Mouse (Mus musculus) liver, adult 2 months (tissue): Measurements from ENCODE around the gene Ccdc153. TPM values are rescaled to one million over a fixed set of nuclear protein-coding genes. Genes with fewer than 3 reads are reported as not detected.
A peak's percentile ranks its signal among the peaks of the same experiment; 100 is the strongest.

ENCODE experiments used
- DNase-seq: peaks from one replicate; pipeline ENCODE4 v3.0.0-alpha.2; 2011; ENCODE audit warnings: low read depth, low spot score; ENCODE audit errors: extremely low read depth
- H3K27ac ChIP-seq: fragments of 200-500 bp; replicated peaks from 2 replicates; pipeline ENCODE4 v1.5.1; 2012; ENCODE audit warnings: low read depth, mild to moderate bottlenecking, control low read depth, inconsistent platforms, low read length; ENCODE audit not compliant: insufficient read depth
- H3K27me3 ChIP-seq: fragments of 200-500 bp; 2 replicates; pipeline ENCODE4 v1.6.1; 2012; ENCODE audit warnings: mild to moderate bottlenecking, moderate library complexity, low read length, inconsistent platforms; ENCODE audit not compliant: control insufficient read depth, insufficient read depth
- H3K36me3 ChIP-seq: fragments of 200-500 bp; 2 replicates; pipeline ENCODE4 v1.6.1; 2012; ENCODE audit warnings: low read length, inconsistent platforms; ENCODE audit not compliant: control insufficient read depth, insufficient read depth
- H3K4me1 ChIP-seq: fragments of 200-500 bp; 2 replicates; pipeline ENCODE4 v1.6.1; 2011; ENCODE audit warnings: low read length; ENCODE audit not compliant: control insufficient read depth, insufficient read depth
- H3K4me3 ChIP-seq: fragments of 200-500 bp; 2 replicates; pipeline ENCODE4 v1.5.1; 2011; ENCODE audit warnings: low read depth, mild to moderate bottlenecking, control low read depth, low read length, moderate library complexity; ENCODE audit not compliant: insufficient read depth
- H3K79me2 ChIP-seq: fragments of 200-500 bp; 2 replicates; pipeline ENCODE4 v1.6.1; 2012; ENCODE audit warnings: inconsistent platforms, mild to moderate bottlenecking, low read length, moderate library complexity; ENCODE audit not compliant: control insufficient read depth, insufficient read depth
- H3K9ac ChIP-seq: fragments of 200-500 bp; 2 replicates; pipeline ENCODE4 v1.6.1; 2012; ENCODE audit warnings: low read depth, mild to moderate bottlenecking, control low read depth, inconsistent platforms, low read length
- CTCF ChIP-seq: fragments of 200-500 bp; IDR thresholded peaks from 2 replicates; pipeline ENCODE4 v1.5.1; 2011; ENCODE audit warnings: low read depth, low read length, control low read depth
- POLR2A ChIP-seq: fragments of 200-500 bp; IDR thresholded peaks from 2 replicates; pipeline ENCODE4 v1.6.1; 2011; ENCODE audit warnings: low read length, control low read depth; ENCODE audit not compliant: insufficient read depth; ENCODE audit errors: extremely low read depth
- WGBS: fragments of 180-500 bp; shearing (Covaris S2); methylation state at CpG from one replicate; pipeline ENCODE4 v1.1.7; 2018; 5-methylcytosine and 5-hydroxymethylcytosine counted together
- polyA plus RNA-seq: library from polyadenylated mRNA; depleted of rRNA; stranded (reverse); fragments of >200 nt; gene quantifications from 2 replicates; pipeline ENCODE4 v1.2.3, GENCODE M21; 2012; rRNA removed
- total RNA-seq: library from RNA; depleted of rRNA; stranded (reverse); fragments of >200 nt; gene quantifications from 2 replicates; pipeline ENCODE4 v1.2.3, GENCODE M21; 2014; rRNA removed

Ccdc153 gene
- total RNA-seq: not detected in 2 replicates
- not detected in 2 replicates for polyA plus RNA-seq

DNA sequence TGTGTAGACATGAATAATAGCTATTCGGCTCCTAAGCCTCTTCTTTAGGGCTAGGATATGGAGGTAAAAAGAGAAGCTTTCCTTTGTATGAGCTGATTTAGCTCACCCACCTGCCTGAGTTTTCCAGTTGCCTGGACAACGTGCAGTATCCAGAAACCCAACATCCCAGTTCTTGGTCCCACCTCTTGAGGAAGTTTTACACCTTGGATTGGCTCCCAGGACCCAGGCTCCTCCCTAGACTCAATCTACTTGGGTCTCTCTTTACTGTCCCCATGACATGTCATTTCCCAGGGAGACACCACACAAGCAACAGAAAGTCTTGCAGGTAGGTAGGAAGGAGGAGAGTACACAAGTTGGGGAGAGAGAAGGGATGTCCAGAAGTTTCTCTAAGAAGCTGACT lies at the start of gene Ccdc153:
Gene Ccdc153, plus strand, starts transcription at position 278 of the 400 bp plus-strand sequence.
- Histone ChIP-seq H3K27me3 (no peaks in the 10 kb centered on the region), H3K9ac (no peak within 1 kb of the TSS), H3K27ac (no peak within 1 kb of the TSS), H3K4me3 (no peak within 1 kb of the TSS), H3K36me3 (no peaks in the 10 kb centered on the region), H3K4me1 (no peaks in the 10 kb centered on the region), H3K79me2 (no peaks in the 10 kb centered on the region)
- TF ChIP-seq CTCF (no peak), POLR2A (no peak)
- WGBS: 55% methylated on average over 2 of the region's 2 CpGs
- no peak for DNase-seq

- H3K79me2 ChIP-seq: no peaks in the 10 kb centered on the region; the same call in 1 of the 2 replicates
- no peak overlapping the region for H3K9ac ChIP-seq
- DNase-seq: peak; percentile 82
- no peak overlapping the region for H3K4me3 ChIP-seq
- no peak overlapping the region for H3K27ac ChIP-seq
- 54% methylated on average over 3 of the region's 3 CpGs for WGBS
- H3K4me1 ChIP-seq: peaks cover 3% of the 10 kb centered on the region; the same call in 1 of the 2 replicates
- H3K36me3 ChIP-seq: no peaks in the 10 kb centered on the region; the same call in 1 of the 2 replicates
- TF ChIP-seq CTCF: no peak
- no peak for TF ChIP-seq POLR2A
- H3K27me3 ChIP-seq: no peaks in the 10 kb centered on the region
Measured at GRCm38 (mm10) chr9:44191166-44191565, 49.3 kb upstream of the Ccdc153 start.

DNA sequence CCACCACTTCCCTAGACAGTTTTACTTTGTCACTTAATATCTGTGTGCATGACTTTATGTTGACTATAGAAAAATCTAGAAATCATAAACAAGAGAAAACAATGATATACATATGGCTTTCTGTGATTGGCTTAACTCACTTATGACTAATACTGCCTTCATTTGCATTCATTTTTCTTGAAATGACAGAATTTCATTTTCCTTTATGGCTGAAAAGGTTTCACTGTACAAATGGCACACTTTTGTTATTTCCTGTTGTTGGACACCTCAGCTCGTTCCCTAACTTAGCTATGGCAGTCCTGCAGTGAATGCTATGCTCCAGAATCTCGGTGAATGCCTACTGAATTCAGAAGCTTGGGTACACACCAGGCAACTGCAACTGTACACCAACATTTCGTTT lies 48.2 kb upstream of the Ccdc153 start:
- Histone ChIP-seq H3K9ac (no peak overlapping the region), H3K4me1 (peaks cover 3% of the 10 kb centered on the region; the same call in 1 of the 2 replicates), H3K36me3 (peaks cover 3% of the 10 kb centered on the region; the same call in 1 of the 2 replicates), H3K27me3 (no peaks in the 10 kb centered on the region), H3K27ac (no peak overlapping the region), H3K79me2 (no peaks in the 10 kb centered on the region; the same call in 1 of the 2 replicates), H3K4me3 (no peak overlapping the region)
- 89% methylated on average over 3 of the region's 3 CpGs for WGBS
- DNase-seq: no peak
- TF ChIP-seq CTCF (no peak), POLR2A (no peak)

DNA sequence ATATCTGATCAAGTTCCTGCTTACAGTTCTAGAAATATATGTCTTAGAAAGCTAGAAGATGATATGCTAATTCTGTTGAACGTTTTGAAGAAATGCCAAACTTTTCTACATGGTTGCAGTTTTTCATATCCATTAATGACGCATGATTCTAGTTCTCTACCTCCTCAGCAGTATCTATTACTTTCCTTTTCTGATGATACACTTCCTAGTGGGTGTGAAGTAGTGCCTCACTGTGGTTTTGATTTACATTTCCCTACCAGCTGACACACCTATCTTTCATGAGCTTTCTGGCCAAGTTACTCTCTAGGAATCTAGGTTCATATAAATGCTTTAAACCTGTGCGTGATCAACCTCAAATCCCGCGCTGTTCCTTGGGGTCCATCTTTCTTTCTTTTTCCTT lies 47.7 kb upstream of the Ccdc153 start:
- no peak overlapping the region for H3K27ac ChIP-seq
- H3K4me1 ChIP-seq: peaks cover 3% of the 10 kb centered on the region; the same call in 1 of the 2 replicates
- TF ChIP-seq CTCF: no peak
- no peak for TF ChIP-seq POLR2A
- no peak for DNase-seq
- H3K9ac ChIP-seq: no peak overlapping the region
- no peaks in the 10 kb centered on the region; the same call in 1 of the 2 replicates for H3K79me2 ChIP-seq
- H3K27me3 ChIP-seq: no peaks in the 10 kb centered on the region
- H3K4me3 ChIP-seq: no peak overlapping the region
- peaks cover 8% of the 10 kb centered on the region for H3K36me3 ChIP-seq
- WGBS: 92% methylated on average over 5 of the region's 5 CpGs

DNA sequence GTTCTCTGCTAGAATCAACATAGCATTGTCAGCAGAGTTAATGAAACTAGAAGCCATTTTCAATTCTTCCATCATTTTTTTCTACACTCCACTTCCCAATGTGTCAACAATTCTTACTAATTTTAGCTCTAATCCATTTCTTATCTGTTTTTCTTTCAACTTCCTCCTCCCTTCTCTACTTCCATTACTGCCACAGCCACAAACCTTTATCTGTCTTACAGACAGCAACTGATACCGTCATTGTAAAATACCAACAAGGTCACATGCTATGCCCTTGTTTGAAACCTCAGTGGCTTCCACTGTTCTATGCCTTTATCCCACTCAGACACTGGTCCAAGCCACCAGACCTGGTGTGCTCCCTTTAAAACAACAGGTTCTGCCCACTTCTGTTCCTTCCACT lies 46.5 kb upstream of the Ccdc153 start:
- WGBS: 50% methylated on average over 1 of the region's 1 CpGs
- DNase-seq: no peak
- no peaks in the 10 kb centered on the region; the same call in 1 of the 2 replicates for H3K79me2 ChIP-seq
- H3K27ac ChIP-seq: no peak overlapping the region
- TF ChIP-seq POLR2A (no peak), CTCF (no peak)
- H3K27me3 ChIP-seq: no peaks in the 10 kb centered on the region
- peaks cover 3% of the 10 kb centered on the region; the same call in 1 of the 2 replicates for H3K4me1 ChIP-seq
- H3K36me3 ChIP-seq: peaks cover 8% of the 10 kb centered on the region
- no peak overlapping the region for H3K4me3 ChIP-seq
- H3K9ac ChIP-seq: no peak overlapping the region

DNA sequence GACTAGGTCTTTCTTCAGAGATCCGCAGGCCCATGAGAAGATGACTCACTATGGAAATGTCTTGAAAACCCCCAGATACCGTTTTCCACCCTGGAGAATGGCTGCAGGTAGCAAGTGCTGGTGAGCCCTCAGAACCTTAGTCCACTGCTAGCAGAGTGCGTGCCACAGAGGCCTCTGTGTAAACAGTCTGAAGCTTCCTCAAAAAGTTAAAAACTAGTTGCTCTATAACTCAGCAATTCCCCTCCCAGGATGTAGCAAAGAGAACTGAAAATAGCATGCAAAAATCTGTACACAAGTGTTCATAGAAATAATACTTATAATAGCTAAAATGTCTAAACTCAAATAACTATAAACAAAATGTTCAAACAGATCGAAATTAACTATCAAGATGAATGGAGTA lies 44.1 kb upstream of the Ccdc153 start:
- DNase-seq: peak; percentile 31
- WGBS: 86% methylated on average over 4 of the region's 4 CpGs
- Histone ChIP-seq H3K79me2 (no peaks in the 10 kb centered on the region), H3K4me1 (peaks cover 3% of the 10 kb centered on the region; the same call in 1 of the 2 replicates), H3K9ac (no peak overlapping the region), H3K36me3 (peaks cover 15% of the 10 kb centered on the region), H3K4me3 (no peak overlapping the region), H3K27ac (no peak overlapping the region), H3K27me3 (no peaks in the 10 kb centered on the region)
- TF ChIP-seq CTCF (no peak), POLR2A (no peak)
